27 mouse cellular contexts compared by ENCODE assay signal in the genomic region with DNA sequence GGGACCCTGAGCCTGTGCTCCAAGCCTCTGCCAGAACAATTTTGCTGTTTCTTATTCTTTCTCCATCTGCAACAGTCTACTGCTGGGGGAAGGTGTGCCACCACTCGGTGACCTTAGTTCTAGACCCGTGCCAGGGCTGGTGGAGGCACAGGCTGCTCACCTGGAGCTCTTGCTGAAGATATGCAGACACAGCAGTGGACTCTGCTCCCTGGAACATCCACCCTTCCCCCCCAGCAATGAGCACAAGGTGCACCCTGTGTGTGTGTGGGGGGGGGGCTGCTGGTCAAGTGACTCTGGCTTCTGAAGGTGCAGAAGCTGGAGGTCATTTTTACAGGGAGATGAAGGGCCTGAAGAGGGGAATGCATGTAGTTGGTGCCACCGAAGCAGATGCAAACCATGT. TPM values are rescaled to one million over a fixed set of nuclear protein-coding genes. Genes with fewer than 3 reads are reported as not detected.
DNase-seq lines count a peak whose midpoint lies in the region; ATAC-seq lines count a peak whose summit lies in the region.
"Had no signal": no experiment of that assay in that cellular context is flagged by ENCODE, and none has a peak within 500 bp of the region (broad histone marks: within the 10 kb centered on the region; RNA-seq: fewer than 3 reads in every experiment).

No protein-coding gene starts in this region.

- H3K27ac ChIP-seq in kidney, embryonic 14.5 days (ENCODE audit: low read depth, low read length), result no peak overlapping the region; the same call in 1 of the 2 replicates
- 0 out of 2 replicates have a peak overlapping the region, but pooled peaks have one; percentile 25 for H3K27ac ChIP-seq in liver, embryonic 11.5 days (ENCODE audit: low read depth, low read length)
- no peak overlapping the region for H3K27ac ChIP-seq in hindbrain, embryonic 16.5 days (ENCODE audit: low read depth, low read length)
- H3K27ac ChIP-seq in embryonic facial prominence, embryonic 10.5 days (replicated peaks), result no peak overlapping the region
- H3K27ac ChIP-seq: embryonic facial prominence, embryonic 13.5 days; gastrocnemius, adult 2 months; hindbrain, embryonic 13.5 days; limb, embryonic 12.5 days; lung, embryonic 15.5 days; midbrain, embryonic 10.5 days; neural tube, embryonic 12.5 days had no signal

- DNase-seq in kidney, adult 11 months, result peak; percentile 93
- DNase-seq in kidney, postnatal 10 days, result peak; percentile 80
- no peak for DNase-seq in liver, embryonic 11.5 days (ENCODE audit: low spot score)
- DNase-seq in yolk sac, embryonic 10.5 days (ENCODE audit: low spot score), result peak; percentile 88
- no peak for DNase-seq in embryonic facial prominence, embryonic 10.5 days (ENCODE audit: low spot score)
- DNase-seq: adrenal gland, postnatal 10 days; cerebellum, adult 9-10 months; forebrain, postnatal 0 days; gastrocnemius, adult 2 months; heart, adult 11 months; heart, postnatal 14 days; lung, postnatal 4 days; right cerebral cortex, adult 18-20 months; thymus, postnatal 14 days had no signal

- 79% methylated on average over 3 of the region's 3 CpGs for whole genome bisulfite sequencing in kidney, embryonic 14.5 days
- WGBS in liver, embryonic 11.5 days, result 60% methylated on average over 3 of the region's 3 CpGs
- WGBS in hindbrain, embryonic 16.5 days, result 81% methylated on average over 3 of the region's 3 CpGs
- WGBS in embryonic facial prominence, embryonic 10.5 days, result 86% methylated on average over 3 of the region's 3 CpGs

- ATAC-seq in kidney, embryonic 14.5 days (ENCODE audit: low FRiP score, low TSS enrichment), result no peak
- no peak for ATAC-seq in liver, embryonic 11.5 days (replicated peaks; ENCODE audit: low FRiP score)
- ATAC-seq in monocyte, adult 5-6 weeks (replicated peaks; ENCODE audit: insufficient number of reproducible peaks, low FRiP score, low TSS enrichment, poor library complexity, severe bottlenecking), result no peak
- no peak for ATAC-seq in hindbrain, embryonic 16.5 days
- ATAC-seq: forebrain, postnatal 0 days; Patski had no signal

- H3K4me2 ChIP-seq in kidney, embryonic 14.5 days (replicated peaks; ENCODE audit: low read depth, low read length), result no peak overlapping the region
- H3K4me2 ChIP-seq in liver, embryonic 11.5 days, result no peak overlapping the region
- H3K4me2 ChIP-seq in hindbrain, embryonic 16.5 days (ENCODE audit: low read length), result no peak overlapping the region
- H3K4me2 ChIP-seq: embryonic facial prominence, embryonic 13.5 days; heart, embryonic 12.5 days; hindbrain, embryonic 13.5 days; limb, embryonic 12.5 days; lung, embryonic 15.5 days; neural tube, embryonic 12.5 days had no signal

- no peaks in the 10 kb centered on the region for H3K36me3 ChIP-seq in kidney, embryonic 14.5 days (ENCODE audit: control insufficient read depth, insufficient read depth, low read length)
- no peaks in the 10 kb centered on the region for H3K36me3 ChIP-seq in liver, embryonic 11.5 days (ENCODE audit: control insufficient read depth, insufficient read depth, low read length)
- no peaks in the 10 kb centered on the region for H3K36me3 ChIP-seq in hindbrain, embryonic 16.5 days (ENCODE audit: control insufficient read depth, insufficient read depth, low read length)
- no peaks in the 10 kb centered on the region for H3K36me3 ChIP-seq in embryonic facial prominence, embryonic 10.5 days (replicated peaks)
- H3K36me3 ChIP-seq: embryonic facial prominence, embryonic 13.5 days; heart, embryonic 12.5 days; hindbrain, embryonic 13.5 days; limb, embryonic 12.5 days; lung, embryonic 15.5 days; midbrain, embryonic 10.5 days; neural tube, embryonic 12.5 days had no signal

- no peak overlapping the region for H3K4me3 ChIP-seq in kidney, embryonic 14.5 days (ENCODE audit: low read length)
- no peak overlapping the region for H3K4me3 ChIP-seq in liver, embryonic 11.5 days (ENCODE audit: low read depth, low read length)
- no peak overlapping the region for H3K4me3 ChIP-seq in hindbrain, embryonic 16.5 days (ENCODE audit: low read length)
- H3K4me3 ChIP-seq in embryonic facial prominence, embryonic 10.5 days, result no peak overlapping the region
- H3K4me3 ChIP-seq: embryonic facial prominence, embryonic 13.5 days; gastrocnemius, adult 2 months; heart, embryonic 12.5 days; hindbrain, embryonic 13.5 days; limb, embryonic 12.5 days; lung, embryonic 15.5 days; midbrain, embryonic 10.5 days; neural tube, embryonic 12.5 days had no signal

- H3K27me3 ChIP-seq in kidney, embryonic 14.5 days (ENCODE audit: control insufficient read depth, insufficient read depth, low read length), result no peaks in the 10 kb centered on the region
- H3K27me3 ChIP-seq in liver, embryonic 11.5 days (replicated peaks; ENCODE audit: control insufficient read depth, insufficient read depth, low read length), result no peaks in the 10 kb centered on the region
- no peaks in the 10 kb centered on the region; the same call in 1 of the 2 replicates for H3K27me3 ChIP-seq in hindbrain, embryonic 16.5 days (replicated peaks; ENCODE audit: control insufficient read depth, insufficient read depth, low read length)
- no peaks in the 10 kb centered on the region for H3K27me3 ChIP-seq in embryonic facial prominence, embryonic 10.5 days (replicated peaks; ENCODE audit: low read depth, poor library complexity, severe bottlenecking)
- H3K27me3 ChIP-seq: embryonic facial prominence, embryonic 13.5 days; hindbrain, embryonic 13.5 days; lung, embryonic 15.5 days; neural tube, embryonic 12.5 days had no signal

- no peak overlapping the region for H3K9ac ChIP-seq in kidney, embryonic 14.5 days (ENCODE audit: low read depth, low read length)
- H3K9ac ChIP-seq in liver, embryonic 11.5 days (ENCODE audit: low read depth, low read length), result no peak overlapping the region
- no peak overlapping the region for H3K9ac ChIP-seq in hindbrain, embryonic 16.5 days (ENCODE audit: low read depth, low read length)
- H3K9ac ChIP-seq: embryonic facial prominence, embryonic 13.5 days; forebrain, postnatal 0 days; heart, embryonic 12.5 days; hindbrain, embryonic 13.5 days; limb, embryonic 12.5 days; lung, embryonic 15.5 days; neural tube, embryonic 12.5 days had no signal

- H3K9me3 ChIP-seq in kidney, embryonic 14.5 days (ENCODE audit: control insufficient read depth, low read length), result no peaks in the 10 kb centered on the region
- H3K9me3 ChIP-seq in liver, embryonic 11.5 days (ENCODE audit: control insufficient read depth, low read length), result no peaks in the 10 kb centered on the region
- no peaks in the 10 kb centered on the region for H3K9me3 ChIP-seq in hindbrain, embryonic 16.5 days (ENCODE audit: control insufficient read depth, low read length)
- no peaks in the 10 kb centered on the region for H3K9me3 ChIP-seq in embryonic facial prominence, embryonic 10.5 days
- H3K9me3 ChIP-seq: embryonic facial prominence, embryonic 13.5 days; hindbrain, embryonic 13.5 days; limb, embryonic 12.5 days; lung, embryonic 15.5 days; midbrain, embryonic 10.5 days; neural tube, embryonic 12.5 days had no signal

- no peaks in the 10 kb centered on the region for H3K4me1 ChIP-seq in kidney, embryonic 14.5 days (ENCODE audit: control insufficient read depth, insufficient read depth, low read length)
- H3K4me1 ChIP-seq in liver, embryonic 11.5 days (replicated peaks; ENCODE audit: control insufficient read depth, insufficient read depth, low read length), result no peaks in the 10 kb centered on the region; the same call in 1 of the 2 replicates
- no peaks in the 10 kb centered on the region for H3K4me1 ChIP-seq in hindbrain, embryonic 16.5 days (ENCODE audit: control insufficient read depth, insufficient read depth, low read depth, low read length)
- H3K4me1 ChIP-seq in embryonic facial prominence, embryonic 10.5 days, result no peaks in the 10 kb centered on the region
- H3K4me1 ChIP-seq: embryonic facial prominence, embryonic 13.5 days; heart, embryonic 12.5 days; hindbrain, embryonic 13.5 days; limb, embryonic 12.5 days; lung, embryonic 15.5 days; midbrain, embryonic 10.5 days; neural tube, embryonic 12.5 days had no signal

RNA-seq across cellular contexts. Expression of gene Slc34a1, which starts 7.3 kb away (rescaled TPM):
- polyA plus RNA-seq in kidney, embryonic 14.5 days (2014; fragmentation: Nextera tagmentation; extraction: Ambion mirVana), result 15.5 and 39.4 TPM in 2 replicates
- not detected in 2 replicates for polyA plus RNA-seq in liver, embryonic 11.5 days (2014; fragmentation: Nextera tagmentation; extraction: Ambion mirVana)
- total RNA-seq in monocyte, adult 5-6 weeks (2017), result not detected in 3 replicates
- polyA plus RNA-seq in hindbrain, embryonic 16.5 days (2015; fragmentation: Nextera tagmentation; extraction: Ambion mirVana), result 0.05 TPM in 1 of 2 replicates, not detected in the other
- not detected in 2 replicates for polyA plus RNA-seq in embryonic facial prominence, embryonic 10.5 days (2016; fragmentation: Nextera tagmentation; extraction: Ambion mirVana)
- total RNA-seq: gastrocnemius, adult 2 months; heart, postnatal 14 days; layer of hippocampus, postnatal 10 days had no signal
- polyA plus RNA-seq: embryonic facial prominence, embryonic 13.5 days; forebrain, postnatal 0 days; heart, embryonic 12.5 days; hindbrain, embryonic 13.5 days; limb, embryonic 12.5 days; midbrain, embryonic 10.5 days; Patski had no signal

RNA-seq across cellular contexts. Expression of gene Rgs14, which starts 21.1 kb away (rescaled TPM):
- polyA plus RNA-seq in kidney, embryonic 14.5 days (2014; fragmentation: Nextera tagmentation; extraction: Ambion mirVana), result 0.86 and 0.92 TPM in 2 replicates
- polyA plus RNA-seq in liver, embryonic 11.5 days (2014; fragmentation: Nextera tagmentation; extraction: Ambion mirVana), result 1.2 and 1.9 TPM in 2 replicates
- total RNA-seq in monocyte, adult 5-6 weeks (2017), result 21.8 to 43.9 TPM (median 40.8 TPM) in 3 replicates
- 0.27 and 0.44 TPM in 2 replicates for polyA plus RNA-seq in hindbrain, embryonic 16.5 days (2015; fragmentation: Nextera tagmentation; extraction: Ambion mirVana)
- polyA plus RNA-seq in embryonic facial prominence, embryonic 10.5 days (2016; fragmentation: Nextera tagmentation; extraction: Ambion mirVana), result 0.54 and 0.97 TPM in 2 replicates

RNA-seq across cellular contexts. Expression of gene Pfn3, which starts 24.4 kb away (rescaled TPM):
- polyA plus RNA-seq in kidney, embryonic 14.5 days (2014; fragmentation: Nextera tagmentation; extraction: Ambion mirVana), result not detected in 2 replicates
- not detected in 2 replicates for polyA plus RNA-seq in liver, embryonic 11.5 days (2014; fragmentation: Nextera tagmentation; extraction: Ambion mirVana)
- total RNA-seq in monocyte, adult 5-6 weeks (2017), result not detected in 3 replicates
- polyA plus RNA-seq in hindbrain, embryonic 16.5 days (2015; fragmentation: Nextera tagmentation; extraction: Ambion mirVana), result 1.1 and 1.4 TPM in 2 replicates
- polyA plus RNA-seq in embryonic facial prominence, embryonic 10.5 days (2016; fragmentation: Nextera tagmentation; extraction: Ambion mirVana), result not detected in 2 replicates
- total RNA-seq: adrenal gland, postnatal 10 days; forebrain, postnatal 0 days; gastrocnemius, adult 2 months; heart, postnatal 14 days had no signal
- polyA plus RNA-seq: embryonic facial prominence, embryonic 13.5 days; heart, embryonic 12.5 days; hindbrain, embryonic 13.5 days; large intestine, adult 2 months; limb, embryonic 12.5 days; lung, embryonic 15.5 days; midbrain, embryonic 10.5 days; neural tube, embryonic 12.5 days; Patski had no signal

RNA-seq across cellular contexts. Expression of gene Lman2, which starts 28.1 kb away (rescaled TPM):
- polyA plus RNA-seq in kidney, embryonic 14.5 days (2014; fragmentation: Nextera tagmentation; extraction: Ambion mirVana), result 75.0 and 108 TPM in 2 replicates
- polyA plus RNA-seq in liver, embryonic 11.5 days (2014; fragmentation: Nextera tagmentation; extraction: Ambion mirVana), result 120 and 121 TPM in 2 replicates
- 85.3 to 97.5 TPM (median 91.3 TPM) in 3 replicates for total RNA-seq in monocyte, adult 5-6 weeks (2017)
- polyA plus RNA-seq in hindbrain, embryonic 16.5 days (2015; fragmentation: Nextera tagmentation; extraction: Ambion mirVana), result 44.9 and 51.5 TPM in 2 replicates
- 101 and 110 TPM in 2 replicates for polyA plus RNA-seq in embryonic facial prominence, embryonic 10.5 days (2016; fragmentation: Nextera tagmentation; extraction: Ambion mirVana)

RNA-seq across cellular contexts. Expression of gene F12, which starts 35.9 kb away (rescaled TPM):
- not detected in 2 replicates for polyA plus RNA-seq in kidney, embryonic 14.5 days (2014; fragmentation: Nextera tagmentation; extraction: Ambion mirVana)
- polyA plus RNA-seq in liver, embryonic 11.5 days (2014; fragmentation: Nextera tagmentation; extraction: Ambion mirVana), result 62.3 and 63.4 TPM in 2 replicates
- 0.11 to 0.95 TPM in 2 of 3 replicates, not detected in the other for total RNA-seq in monocyte, adult 5-6 weeks (2017)
- polyA plus RNA-seq in hindbrain, embryonic 16.5 days (2015; fragmentation: Nextera tagmentation; extraction: Ambion mirVana), result 0.14 and 0.38 TPM in 2 replicates
- 0.13 TPM in 1 of 2 replicates, not detected in the other for polyA plus RNA-seq in embryonic facial prominence, embryonic 10.5 days (2016; fragmentation: Nextera tagmentation; extraction: Ambion mirVana)
- total RNA-seq: forebrain, postnatal 0 days; gastrocnemius, adult 2 months; heart, postnatal 14 days had no signal
- polyA plus RNA-seq: hindbrain, embryonic 13.5 days; limb, embryonic 12.5 days; midbrain, embryonic 10.5 days; neural tube, embryonic 12.5 days; Patski had no signal

Comparison
In these comparisons a context has a peak if more than half of its experiments do, and no peak if none do; other contexts are left out.
1. DNase-seq: peak in kidney, adult 11 months (single experiment), kidney, postnatal 10 days (single experiment) and yolk sac, embryonic 10.5 days (single experiment); none in liver, embryonic 11.5 days (single experiment) and embryonic facial prominence, embryonic 10.5 days (single experiment).
2. RNA of gene Slc34a1, which starts 7.3 kb away (polyA plus RNA-seq): 15.5 to 39.4 TPM in kidney, embryonic 14.5 days; not detected in liver, embryonic 11.5 days, 0.05 TPM in hindbrain, embryonic 16.5 days and not detected in embryonic facial prominence, embryonic 10.5 days; every median in the first group is over 10 times any median in the second.